Mouse (Mus musculus) urinary bladder, postnatal 36 days (tissue): ENCODE data around the gene Dvl2.

Experiments used
- DNase-seq, 2 experiments: peaks; one replicate each; pipeline ENCODE4 v3.0.0; 2022; ENCODE audit warnings: low spot score in 2 of 2, mixed read lengths in 1 of 2

The Dvl2 gene

DNA sequence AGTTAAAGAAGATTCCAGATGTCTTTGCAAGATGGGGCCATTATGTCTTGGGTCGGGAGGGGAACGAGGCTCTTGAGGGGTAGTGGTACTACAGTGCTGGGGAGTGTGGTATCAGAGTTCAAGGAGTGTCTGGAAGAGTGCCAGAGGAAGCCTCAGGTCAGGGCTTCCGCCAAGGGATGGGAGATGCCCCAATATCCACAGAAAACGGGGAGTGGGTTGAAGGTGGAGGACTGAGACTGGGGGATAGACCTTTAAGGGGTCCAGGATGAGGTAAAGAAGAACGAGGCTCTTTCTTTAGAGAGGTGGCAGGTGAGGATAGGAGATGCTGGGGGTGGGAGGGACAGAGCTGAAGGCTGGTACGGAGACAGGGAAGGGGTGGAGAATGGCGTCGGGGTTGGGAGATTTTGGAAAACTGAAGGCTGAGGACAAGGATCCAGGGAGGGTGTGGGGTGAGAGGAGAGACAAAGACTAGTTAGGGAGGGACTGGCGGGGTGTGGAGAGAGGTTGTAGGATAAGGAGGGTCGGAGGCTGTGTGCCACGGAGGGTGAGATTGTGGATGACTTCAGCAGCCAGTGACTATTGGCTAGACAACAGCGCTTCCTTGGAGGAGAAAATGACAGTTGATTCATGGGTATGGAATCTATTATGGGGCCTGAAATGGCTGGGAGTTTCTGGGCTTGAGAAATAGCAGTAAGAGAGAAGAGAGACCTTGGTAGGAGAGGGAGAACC is 28.2 kb downstream of the Dvl2 start:
- no peak for DNase-seq

DNA sequence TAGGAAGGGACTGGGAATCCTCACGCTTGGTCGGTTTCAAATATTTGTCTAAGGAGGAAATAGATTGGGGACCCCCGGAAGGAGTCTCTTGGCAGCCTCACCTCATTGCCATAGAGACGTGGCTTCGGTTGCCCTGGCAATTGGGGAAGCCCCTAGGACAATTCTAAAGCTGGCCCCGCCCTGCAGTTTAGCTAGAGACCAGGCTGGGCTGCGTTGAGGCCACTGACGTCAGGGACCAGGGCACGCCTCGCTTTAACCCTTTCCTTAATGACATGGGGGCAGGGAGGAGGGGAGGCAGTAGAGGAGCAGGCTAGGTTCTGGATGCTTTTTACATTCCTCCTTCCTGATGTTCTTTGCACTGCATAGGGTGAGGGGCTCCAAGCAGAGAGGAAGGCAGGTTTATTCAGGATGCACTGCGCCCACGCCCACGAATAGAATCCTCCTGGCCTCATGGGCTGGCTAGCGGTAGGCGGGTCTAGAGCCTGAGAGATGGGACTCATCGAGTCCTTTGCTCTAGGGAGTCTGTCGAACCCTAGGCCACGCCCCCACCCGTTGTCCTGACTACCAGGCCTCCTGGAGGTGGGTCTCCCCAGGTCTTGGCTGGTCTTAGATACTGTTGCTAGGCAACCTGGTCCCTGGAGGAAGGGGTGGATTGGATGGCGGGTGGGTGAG is 28.9 kb downstream of the Dvl2 start:
- DNase-seq = peak; percentile 29 to 54

DNA sequence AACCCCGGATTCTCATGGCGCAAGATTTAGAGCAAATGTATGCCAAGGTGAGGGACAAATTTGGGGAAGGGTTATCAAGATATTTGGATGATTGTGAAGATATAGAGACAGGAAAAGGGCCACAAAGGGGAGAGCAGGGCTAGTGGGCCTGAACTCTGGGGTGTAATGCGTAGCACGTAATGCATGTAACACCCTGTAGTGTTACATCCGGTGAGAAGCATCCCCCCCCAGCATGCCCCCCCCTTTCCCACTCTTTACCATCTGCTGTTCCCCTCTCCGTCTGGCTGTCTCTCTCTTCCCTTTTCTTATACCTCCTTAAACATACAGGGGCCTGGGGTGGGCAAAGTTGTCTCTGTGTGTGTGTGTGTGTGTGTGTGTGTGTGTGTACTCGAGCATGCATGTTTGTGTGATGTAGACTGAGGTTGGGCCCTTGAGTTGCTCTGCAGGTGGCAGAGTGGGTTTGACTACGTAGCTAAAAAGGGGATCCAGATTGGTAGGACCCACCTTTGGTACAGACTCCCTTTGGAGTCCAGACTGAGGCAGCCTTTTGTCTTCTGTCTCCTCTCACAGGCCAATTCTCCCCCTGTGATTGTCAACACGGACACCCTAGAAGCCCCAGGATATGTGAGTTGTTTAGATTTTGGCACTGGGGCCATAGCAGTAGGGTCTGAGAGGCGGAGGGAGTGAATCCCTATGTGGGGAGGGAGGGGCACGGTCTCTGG is 29.6 kb downstream of the Dvl2 start:
- no peak for DNase-seq

DNA sequence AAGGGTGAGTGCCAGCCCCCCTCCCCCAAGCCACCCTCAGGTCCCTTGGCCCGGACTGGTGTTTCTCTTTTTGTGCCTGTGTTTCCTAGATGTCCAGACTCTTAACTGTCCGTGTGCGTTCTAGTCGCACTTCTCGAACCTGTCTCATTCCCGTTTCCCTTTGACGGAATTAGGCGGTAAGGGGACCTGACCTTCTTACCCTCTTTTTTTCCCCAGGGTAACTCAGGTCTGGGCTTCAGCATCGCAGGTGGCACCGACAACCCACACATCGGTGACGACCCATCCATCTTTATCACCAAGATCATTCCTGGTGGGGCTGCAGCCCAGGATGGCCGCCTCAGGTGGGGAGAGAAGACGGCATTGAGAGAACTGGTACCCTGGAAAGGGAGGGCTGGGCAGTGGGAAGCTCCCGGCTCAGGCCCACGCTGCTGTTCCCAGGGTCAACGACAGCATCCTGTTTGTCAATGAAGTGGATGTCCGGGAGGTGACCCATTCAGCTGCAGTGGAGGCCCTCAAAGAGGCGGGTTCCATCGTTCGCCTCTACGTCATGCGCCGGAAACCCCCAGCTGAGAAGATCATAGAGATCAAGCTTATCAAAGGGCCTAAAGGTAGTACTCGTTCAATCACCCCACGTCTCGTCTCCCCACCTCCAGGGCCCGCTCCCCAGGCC is 30.4 kb downstream of the Dvl2 start:
- DNase-seq = no peak

DNA sequence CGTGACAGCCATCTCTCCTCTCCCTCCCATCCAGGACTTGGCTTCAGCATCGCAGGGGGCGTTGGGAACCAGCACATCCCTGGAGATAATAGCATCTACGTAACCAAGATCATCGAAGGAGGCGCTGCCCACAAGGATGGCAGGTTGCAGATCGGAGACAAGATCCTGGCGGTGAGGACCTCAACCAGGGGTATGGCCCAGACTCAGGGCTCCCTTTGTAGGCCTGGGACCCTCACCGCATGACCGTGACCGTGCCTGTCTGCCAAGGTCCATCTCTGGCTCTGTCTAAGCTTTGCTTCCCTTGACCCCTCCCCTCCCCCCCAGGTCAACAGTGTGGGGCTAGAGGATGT is 30.9 kb downstream of the Dvl2 start:
- no peak for DNase-seq

DNA sequence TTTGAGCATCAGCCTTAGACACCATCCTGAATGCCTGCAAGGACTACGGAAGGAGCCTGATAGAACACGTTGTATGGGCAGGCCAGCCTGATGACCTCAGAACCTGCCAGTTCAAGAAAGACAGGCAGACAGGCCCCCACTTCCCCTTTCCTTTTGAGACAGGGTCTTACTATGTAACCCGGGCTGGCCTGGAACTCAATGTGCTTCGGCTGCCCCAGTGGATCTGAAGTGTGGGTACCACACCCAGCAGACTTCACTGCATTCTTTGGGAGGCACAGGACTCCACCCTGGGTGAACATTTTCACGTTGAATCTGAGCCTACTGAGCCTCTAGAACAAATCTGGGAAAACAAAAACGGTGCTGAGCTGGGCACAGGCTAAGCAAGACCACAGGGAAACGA is 37.8 kb downstream of the Dvl2 start:
- DNase-seq = no peak

DNA sequence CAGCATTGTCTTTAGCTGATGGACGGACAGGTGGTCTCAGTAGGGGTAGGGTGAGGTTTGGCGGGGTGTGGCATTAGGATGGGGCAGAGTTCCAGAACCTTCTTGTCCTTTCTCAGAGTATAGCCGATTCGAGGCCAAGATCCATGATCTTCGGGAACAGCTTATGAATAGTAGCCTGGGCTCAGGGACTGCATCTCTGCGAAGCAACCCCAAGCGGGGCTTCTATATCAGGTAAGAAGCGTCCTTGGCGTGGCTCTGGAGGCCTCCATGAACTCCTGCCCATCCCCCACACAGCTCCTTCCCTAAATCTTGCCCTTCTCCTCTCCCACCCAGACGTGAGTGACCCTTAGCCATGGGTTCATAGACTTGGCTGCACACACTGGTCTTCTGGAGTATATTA is 39.2 kb downstream of the Dvl2 start:
- no peak for DNase-seq

DNA sequence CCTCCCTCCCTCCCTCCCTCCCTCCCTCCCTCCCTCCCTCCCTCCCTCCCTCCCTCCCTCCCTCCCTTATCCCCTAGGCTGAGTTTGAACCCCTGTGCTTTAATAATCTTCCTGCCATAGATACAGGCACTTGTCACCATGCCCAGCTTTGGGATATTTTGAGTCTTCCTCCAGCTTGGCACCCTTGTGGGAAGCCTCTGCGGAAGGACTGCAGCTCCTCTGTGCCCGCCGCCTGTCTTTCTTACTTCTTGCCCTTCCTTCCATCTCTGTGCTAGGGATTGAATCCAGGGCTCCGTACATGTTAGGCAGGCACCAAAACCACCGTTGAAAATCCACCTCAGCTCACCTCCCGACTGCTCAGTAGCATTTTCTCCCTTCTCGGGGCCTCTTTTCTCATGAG is 39.8 kb downstream of the Dvl2 start:
- no peak for DNase-seq

DNA sequence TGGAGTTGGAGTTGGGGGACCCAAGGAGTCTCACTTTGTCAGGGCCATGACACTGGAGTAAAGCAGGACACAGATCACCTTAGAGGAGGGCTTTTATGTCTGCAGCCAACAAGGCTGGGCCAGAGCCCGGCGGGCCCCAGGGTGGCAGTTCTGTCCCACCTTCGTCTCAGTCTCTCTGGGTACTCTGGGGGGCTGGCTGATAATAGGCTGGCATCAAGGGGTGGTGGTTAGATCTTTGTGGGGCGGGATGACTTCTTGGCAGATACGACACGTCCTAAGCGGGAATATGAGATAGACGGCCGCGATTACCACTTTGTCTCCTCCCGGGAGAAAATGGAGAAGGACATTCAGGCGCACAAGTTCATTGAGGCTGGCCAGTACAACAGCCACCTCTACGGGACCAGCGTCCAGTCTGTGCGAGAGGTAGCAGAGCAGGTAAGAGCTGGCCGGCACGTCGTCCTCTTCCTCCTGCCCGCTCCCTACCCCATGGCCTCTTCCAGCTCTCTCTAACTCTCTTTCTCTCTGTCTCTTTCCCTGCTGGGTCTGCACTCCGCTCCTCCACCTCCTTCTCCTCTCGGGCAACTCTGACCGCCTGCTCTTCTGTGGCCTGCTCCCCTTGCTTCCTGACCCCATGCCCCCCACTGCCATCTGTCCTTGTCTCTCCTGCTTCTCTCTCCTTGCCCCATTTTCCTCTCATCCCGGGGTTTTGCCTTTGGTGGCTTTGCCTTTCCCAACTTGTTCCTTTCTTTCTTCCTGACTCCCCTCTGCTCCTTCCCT is 42.1 kb downstream of the Dvl2 start:
- no peak for DNase-seq

DNA sequence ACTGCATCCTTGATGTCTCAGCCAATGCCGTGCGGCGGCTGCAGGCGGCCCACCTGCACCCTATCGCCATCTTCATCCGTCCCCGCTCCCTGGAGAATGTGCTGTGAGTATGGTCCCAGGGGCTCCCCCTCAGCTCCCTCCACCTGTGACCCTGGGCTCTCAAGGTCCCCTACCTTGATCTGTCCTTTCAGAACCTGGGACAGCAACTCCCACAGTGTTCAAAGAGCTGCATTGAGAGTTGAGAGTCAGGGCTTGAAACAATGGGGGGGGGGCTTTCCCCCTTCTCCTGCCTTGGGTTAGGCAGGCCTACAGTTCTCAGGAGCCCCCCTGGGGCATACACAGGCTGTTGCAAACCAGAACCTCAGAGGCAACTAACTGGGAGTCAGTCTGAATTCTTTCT is 43.3 kb downstream of the Dvl2 start:
- DNase-seq = no peak

DNA sequence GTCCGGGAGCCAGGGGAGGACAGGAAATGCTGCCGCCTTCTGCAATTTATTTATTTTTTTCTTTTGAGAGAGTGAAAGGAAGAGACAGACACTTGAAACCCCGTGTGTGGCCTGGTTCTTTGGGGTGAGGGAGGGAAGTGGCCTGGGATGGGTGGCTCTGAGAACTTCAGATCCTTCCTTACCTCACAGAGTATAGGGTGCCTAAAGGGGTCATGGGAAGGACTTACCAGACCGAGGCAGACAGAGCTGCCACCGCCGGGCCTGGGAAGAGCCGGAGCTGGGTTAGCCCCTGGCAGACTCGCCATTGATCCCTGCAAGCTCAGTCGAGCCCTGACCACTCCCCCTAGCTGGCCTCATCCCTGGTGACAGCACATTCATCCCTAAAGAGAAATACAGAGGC is 45.0 kb downstream of the Dvl2 start:
- DNase-seq = no peak

DNA sequence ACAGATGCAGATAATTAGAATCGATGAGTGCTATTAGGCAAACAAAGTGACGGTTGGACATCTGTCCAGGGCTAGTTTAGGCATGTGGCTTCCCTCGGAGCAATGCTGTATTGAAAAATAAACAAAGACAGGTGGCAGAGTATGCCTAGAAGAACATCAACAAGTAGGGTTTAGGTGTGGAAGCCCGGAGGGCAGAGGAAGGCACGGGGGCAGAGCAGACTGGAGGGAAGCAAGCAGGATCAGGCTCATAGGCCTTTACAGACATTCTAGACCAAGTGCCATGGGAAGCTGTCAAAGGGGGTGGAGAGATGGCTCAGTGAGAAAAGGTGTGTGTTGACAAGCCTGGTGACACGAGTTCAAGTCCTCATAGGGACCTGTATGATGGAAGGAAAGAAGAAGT is 49.0 kb downstream of the Dvl2 start:
- DNase-seq = no peak

DNA sequence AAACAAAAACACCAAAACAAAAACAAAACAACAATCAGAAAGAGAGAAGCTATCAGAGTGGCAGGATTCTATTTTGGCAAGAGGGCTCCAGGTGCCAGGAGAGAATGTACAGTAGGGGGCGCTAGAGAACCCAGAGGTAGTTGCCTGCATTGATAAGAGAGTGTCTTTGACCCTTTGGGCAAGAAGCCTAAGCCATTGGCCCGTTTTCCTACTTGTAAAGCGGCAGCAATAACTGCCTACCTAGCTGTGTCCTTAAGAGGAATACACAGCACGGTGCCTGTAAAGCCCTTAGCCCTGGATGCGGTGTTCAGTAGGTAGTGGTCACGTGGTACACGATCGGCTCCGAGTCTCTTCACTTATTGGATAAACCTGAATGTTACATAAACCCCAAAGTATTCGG is 49.4 kb downstream of the Dvl2 start:
- no peak for DNase-seq

DNA sequence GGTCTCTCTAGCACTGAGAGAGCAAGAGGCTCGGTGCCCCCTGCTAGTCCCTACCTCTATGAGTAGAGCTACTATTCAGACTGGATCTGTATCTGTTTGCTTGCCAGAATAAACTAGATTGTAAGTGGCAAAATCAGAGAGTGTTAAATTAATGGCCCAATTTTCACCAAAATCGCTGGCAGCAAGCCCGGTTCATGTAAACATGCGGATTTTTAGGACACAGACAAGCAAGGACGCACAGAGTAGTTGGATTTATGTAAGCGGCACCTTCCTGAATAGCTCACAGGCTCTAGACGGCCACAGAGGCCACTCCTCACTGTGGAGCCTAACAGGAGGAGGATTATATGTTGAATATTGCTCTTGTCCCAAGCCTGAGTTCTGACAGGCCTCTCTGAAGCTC is 52.8 kb downstream of the Dvl2 start:
- no peak for DNase-seq

DNA sequence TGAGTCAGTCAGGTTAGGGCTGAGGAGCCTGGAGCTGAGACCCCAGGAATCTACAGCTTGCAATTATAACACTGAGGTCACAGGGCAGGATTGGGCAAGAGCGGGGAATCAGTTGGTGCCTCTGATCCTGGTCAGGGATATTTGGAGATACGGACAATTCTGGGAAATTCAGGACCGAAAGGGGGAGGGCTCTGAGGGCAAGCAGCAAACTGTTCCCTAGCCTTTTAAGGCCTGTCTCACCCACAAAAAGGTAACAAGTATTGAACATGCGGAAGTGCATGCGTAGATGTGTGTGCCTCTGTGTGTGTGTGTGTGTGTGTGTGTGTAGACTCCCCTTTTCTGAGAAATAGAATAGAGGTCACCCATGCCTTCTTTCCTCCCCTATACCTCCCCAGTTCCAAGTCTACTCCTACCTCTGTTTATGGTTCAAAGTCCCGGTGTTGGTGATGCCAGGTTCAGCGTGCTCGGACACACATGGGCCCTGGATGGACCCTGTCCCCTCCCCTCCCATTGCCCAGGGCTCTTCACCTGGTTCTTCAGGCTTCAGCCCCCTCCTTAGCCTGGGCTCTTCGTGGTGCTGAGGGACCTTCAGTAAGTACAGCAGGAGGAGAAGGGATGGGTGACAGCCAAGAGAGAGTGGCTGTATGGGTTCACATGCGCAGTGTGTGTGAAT is 53.6 kb downstream of the Dvl2 start, which contains the start of gene Asgr1:
Gene Asgr1, plus strand, starts transcription at position 188 of the 673 bp plus-strand sequence.
- DNase-seq = no peak

DNA sequence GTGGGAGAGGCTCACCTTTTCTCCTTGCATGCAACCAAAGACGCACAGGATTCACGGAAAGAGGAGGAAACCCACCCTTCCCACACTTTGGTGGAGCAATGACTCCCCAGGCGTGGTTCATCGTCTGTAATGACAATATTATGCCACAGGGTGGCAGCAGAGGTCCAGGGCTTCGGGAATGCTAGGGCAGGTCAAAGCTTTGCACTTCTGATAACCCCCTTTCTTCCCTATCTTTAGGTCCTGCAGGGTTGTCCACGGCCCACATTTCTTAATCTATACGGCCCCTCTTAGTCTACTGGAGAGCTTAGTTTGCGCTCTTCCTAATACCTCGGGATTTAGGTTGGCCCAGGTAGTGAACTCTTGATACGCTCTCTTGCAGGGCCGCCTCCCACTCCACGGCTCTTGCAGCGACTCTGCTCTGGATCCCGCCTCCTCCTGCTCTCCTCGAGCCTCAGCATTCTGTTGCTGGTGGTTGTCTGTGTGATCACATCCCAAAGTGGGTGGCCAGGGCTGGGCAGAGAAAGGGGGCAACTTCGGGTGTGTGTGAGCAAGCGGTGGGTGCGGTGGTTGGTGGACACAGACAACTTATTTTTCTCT is 55.3 kb downstream of the Dvl2 start:
- DNase-seq = peak; percentile 61 to 72

DNA sequence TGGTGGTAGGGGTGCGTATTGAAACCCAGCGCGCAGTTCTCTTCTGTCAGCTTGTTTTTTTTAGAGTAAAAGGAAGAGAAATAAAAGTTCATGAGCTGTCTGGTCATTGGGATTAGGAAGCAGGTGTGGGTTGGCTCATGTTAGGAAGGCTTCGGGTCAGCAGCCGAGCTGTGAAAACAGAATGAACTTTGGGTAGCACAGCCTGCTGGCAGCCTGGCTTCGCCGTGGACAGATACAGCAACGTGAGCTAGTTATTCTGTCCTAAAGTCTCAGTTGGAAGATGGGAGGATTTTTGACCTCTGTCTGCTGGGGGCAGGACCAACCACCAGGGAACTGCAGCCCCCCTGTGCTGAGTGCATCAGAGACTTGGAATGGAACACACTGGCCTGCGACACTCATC is 57.4 kb downstream of the Dvl2 start:
- no peak for DNase-seq

DNA sequence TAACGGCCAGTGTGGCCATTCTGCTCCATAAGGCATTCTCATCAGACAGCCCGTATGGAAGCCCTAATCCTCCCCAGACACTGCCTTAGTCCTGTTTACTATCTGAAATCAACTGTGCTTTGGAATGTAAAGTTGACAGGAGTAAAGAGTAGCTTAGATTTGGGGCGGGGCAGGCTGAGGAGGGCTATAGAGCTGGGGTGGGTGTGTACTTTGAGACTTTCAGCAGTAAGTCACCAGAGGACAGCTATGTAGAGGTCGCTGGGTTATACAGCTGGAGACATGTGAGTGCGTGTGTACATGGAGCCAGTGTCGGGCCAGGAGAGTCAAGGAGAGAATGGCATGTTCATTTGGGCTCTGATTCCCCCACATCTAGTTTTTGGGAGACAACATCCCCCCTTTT is 59.5 kb downstream of the Dvl2 start:
- DNase-seq = no peak
